Mouse (Mus musculus) neural tube, embryonic 14.5 days (tissue): ENCODE data around the gene Add1. TPM values are rescaled to one million over a fixed set of nuclear protein-coding genes. Genes with fewer than 3 reads are reported as not detected.

ENCODE experiments used
- ATAC-seq: fragments of 200-750 bp; cut with Nextera tagmentation; 2 replicates; pipeline ENCODE4 v1.8.0; 2017; ENCODE audit warnings: low read depth, mild to moderate bottlenecking, moderate TSS enrichment, moderate library complexity
- H3K27ac ChIP-seq: fragments of 300-500 bp; sonication (generic); 2 replicates; pipeline ENCODE4 v1.5.1; 2014; ENCODE audit warnings: low read depth, mild to moderate bottlenecking, control low read depth, low read length, moderate library complexity, mixed read lengths
- H3K27me3 ChIP-seq: fragments of 300-500 bp; sonication (generic); 2 replicates; pipeline ENCODE4 v1.6.1; 2014; ENCODE audit warnings: low read length; ENCODE audit not compliant: control insufficient read depth, insufficient read depth
- H3K36me3 ChIP-seq: fragments of 300-500 bp; sonication (generic); 2 replicates; pipeline ENCODE4 v1.6.1; 2014; ENCODE audit warnings: low read length, mixed read lengths; ENCODE audit not compliant: control insufficient read depth, insufficient read depth
- H3K4me1 ChIP-seq: fragments of 300-500 bp; sonication (generic); 2 replicates; pipeline ENCODE4 v1.6.1; 2014; ENCODE audit warnings: low read length; ENCODE audit not compliant: control insufficient read depth, insufficient read depth
- H3K4me2 ChIP-seq: fragments of 300-500 bp; sonication (generic); 2 replicates; pipeline ENCODE4 v1.6.1; 2014; ENCODE audit warnings: mild to moderate bottlenecking, low read depth, low read length, control low read depth
- H3K4me3 ChIP-seq: fragments of 300-500 bp; sonication (generic); 2 replicates; pipeline ENCODE4 v1.5.1; 2014; ENCODE audit warnings: low read depth, low read length, control low read depth, mixed read lengths
- H3K9ac ChIP-seq: fragments of 300-500 bp; sonication (generic); replicated peaks from 2 replicates; pipeline ENCODE4 v1.6.1; 2014; ENCODE audit warnings: low read depth, mild to moderate bottlenecking, control low read depth, low read length, mixed read lengths
- H3K9me3 ChIP-seq: fragments of 300-500 bp; sonication (generic); 2 replicates; pipeline ENCODE4 v1.6.1; 2016; ENCODE audit warnings: low read length; ENCODE audit not compliant: control insufficient read depth
- WGBS: fragments of 180-500 bp; shearing (Covaris S2); extraction: QIAGEN DNeasy Blood & Tissue Kit; methylation state at CpG from one replicate; pipeline ENCODE4 v1.1.7; 2014; 5-methylcytosine and 5-hydroxymethylcytosine counted together
- polyA plus RNA-seq: library from polyadenylated mRNA; unstranded; fragments of >200 nt; fragmentation: Nextera tagmentation; extraction: Ambion mirVana; gene quantifications from 2 replicates; pipeline ENCODE4 v1.2.1, GENCODE M21; 2014

The Add1 gene
- polyA plus RNA-seq, 1 experiment from 2014 or later = 213 TPM

- 71% methylated on average over 5 of the region's 5 CpGs for WGBS
- Histone ChIP-seq H3K9me3 (no peaks in the 10 kb centered on the region), H3K36me3 (peaks cover 64% of the 10 kb centered on the region), H3K4me3 (no peak overlapping the region), H3K4me1 (no peaks in the 10 kb centered on the region), H3K4me2 (no peak overlapping the region), H3K9ac (no peak overlapping the region), H3K27me3 (no peaks in the 10 kb centered on the region), H3K27ac (no peak overlapping the region)
- ATAC-seq = peak; percentile 76; the same call in 1 of the 2 replicates
These were observed 69.5 kb downstream of the Add1 start for GRCm38 (mm10) chr5:34642932-34643331.

GRCm38 (mm10) chr5:34647581-34647980 lies 74.1 kb downstream of the Add1 start:
- WGBS = 49% methylated on average over 4 of the region's 4 CpGs

GRCm38 (mm10) chr5:34652961-34653360 lies 79.5 kb downstream of the Add1 start:
- no peak for ATAC-seq
- H3K36me3 ChIP-seq = peaks cover 70% of the 10 kb centered on the region
- WGBS = 98% methylated on average over 5 of the region's 5 CpGs
- no peak overlapping the region for H3K9ac ChIP-seq
- H3K27me3 ChIP-seq = no peaks in the 10 kb centered on the region
- no peak overlapping the region for H3K4me3 ChIP-seq
- no peaks in the 10 kb centered on the region for H3K4me1 ChIP-seq
- H3K27ac ChIP-seq = no peak overlapping the region
- H3K4me2 ChIP-seq = no peak overlapping the region
- H3K9me3 ChIP-seq = no peaks in the 10 kb centered on the region

More at GRCm38 (mm10) chr5:34647581-34647980, 74.1 kb downstream of the Add1 start:
- H3K4me3 ChIP-seq = no peak overlapping the region
- no peaks in the 10 kb centered on the region for H3K4me1 ChIP-seq
- no peaks in the 10 kb centered on the region for H3K9me3 ChIP-seq
- H3K27ac ChIP-seq = no peak overlapping the region
- no peak for ATAC-seq
- no peak overlapping the region for H3K9ac ChIP-seq
- no peaks in the 10 kb centered on the region for H3K27me3 ChIP-seq
- peaks cover 86% of the 10 kb centered on the region for H3K36me3 ChIP-seq
- H3K4me2 ChIP-seq = no peak overlapping the region

- Histone ChIP-seq H3K36me3 (peaks cover 56% of the 10 kb centered on the region), H3K27ac (no peak overlapping the region), H3K4me1 (peaks cover 8% of the 10 kb centered on the region), H3K9ac (no peak overlapping the region), H3K27me3 (no peaks in the 10 kb centered on the region), H3K4me2 (no peak overlapping the region), H3K4me3 (no peak overlapping the region), H3K9me3 (no peaks in the 10 kb centered on the region)
- 89% methylated on average over 9 of the region's 9 CpGs for WGBS
- ATAC-seq = no peak
These were observed 81.4 kb downstream of the Add1 start for GRCm38 (mm10) chr5:34654881-34655280.

GRCm38 (mm10) chr5:34657556-34657955 lies 84.1 kb downstream of the Add1 start:
- no peaks in the 10 kb centered on the region for H3K27me3 ChIP-seq
- no peak for ATAC-seq
- H3K4me2 ChIP-seq = no peak overlapping the region
- H3K4me3 ChIP-seq = no peak overlapping the region
- peaks cover 8% of the 10 kb centered on the region for H3K4me1 ChIP-seq
- H3K9me3 ChIP-seq = no peaks in the 10 kb centered on the region
- H3K36me3 ChIP-seq = peaks cover 29% of the 10 kb centered on the region
- WGBS = 94% methylated on average over 8 of the region's 8 CpGs
- no peak overlapping the region for H3K9ac ChIP-seq
- H3K27ac ChIP-seq = no peak overlapping the region

- Histone ChIP-seq H3K36me3 (peaks cover 14% of the 10 kb centered on the region), H3K4me2 (peak within 1 kb of the TSS; percentile 68), H3K4me1 (peaks cover 8% of the 10 kb centered on the region), H3K9me3 (no peaks in the 10 kb centered on the region), H3K27ac (peak within 1 kb of the TSS; percentile 81), H3K9ac (peak within 1 kb of the TSS; percentile 66), H3K27me3 (no peaks in the 10 kb centered on the region), H3K4me3 (peak within 1 kb of the TSS; percentile 71)
- peak; percentile 100 for ATAC-seq
- WGBS = under 1% methylated on average over 60 of the region's 60 CpGs
These were observed 86.5 kb downstream of the Add1 start, which contains the start of the genes Nop14 and Grk4 for GRCm38 (mm10) chr5:34659686-34660590. Nop14 (minus strand) TSS chr5:34660148. Grk4 (plus strand) TSS chr5:34660379.

GRCm38 (mm10) chr5:34660591-34661130 lies 87.2 kb downstream of the Add1 start:
- ATAC-seq = no peak
- peak overlapping the region; percentile 51 for H3K4me2 ChIP-seq
- peak overlapping the region; percentile 81 for H3K27ac ChIP-seq
- peaks cover 8% of the 10 kb centered on the region for H3K4me1 ChIP-seq
- H3K9me3 ChIP-seq = no peaks in the 10 kb centered on the region
- peaks cover 8% of the 10 kb centered on the region; the same call in 1 of the 2 replicates for H3K36me3 ChIP-seq
- no peaks in the 10 kb centered on the region for H3K27me3 ChIP-seq
- peak overlapping the region; percentile 71 for H3K4me3 ChIP-seq
- under 1% methylated on average over 57 of the region's 57 CpGs for WGBS
- peak overlapping the region; percentile 66 for H3K9ac ChIP-seq

- H3K4me3 ChIP-seq = no peak overlapping the region
- ATAC-seq = no peak
- H3K9ac ChIP-seq = no peak overlapping the region
These were observed 88.4 kb downstream of the Add1 start for GRCm38 (mm10) chr5:34661909-34662308.

GRCm38 (mm10) chr5:34663231-34663630 lies 89.8 kb downstream of the Add1 start:
- Histone ChIP-seq H3K4me1 (peaks cover 8% of the 10 kb centered on the region), H3K4me2 (no peak overlapping the region), H3K36me3 (no peaks in the 10 kb centered on the region), H3K4me3 (no peak overlapping the region), H3K27ac (no peak overlapping the region), H3K27me3 (no peaks in the 10 kb centered on the region), H3K9me3 (no peaks in the 10 kb centered on the region), H3K9ac (no peak overlapping the region)
- WGBS = 98% methylated on average over 2 of the region's 2 CpGs
- ATAC-seq = no peak

More at GRCm38 (mm10) chr5:34661909-34662308, 88.4 kb downstream of the Add1 start:
- Histone ChIP-seq H3K27me3 (no peaks in the 10 kb centered on the region), H3K4me1 (peaks cover 8% of the 10 kb centered on the region), H3K4me2 (no peak overlapping the region), H3K9me3 (no peaks in the 10 kb centered on the region), H3K27ac (no peak overlapping the region), H3K36me3 (peaks cover 4% of the 10 kb centered on the region; the same call in 1 of the 2 replicates)
- 84% methylated on average over 4 of the region's 4 CpGs for WGBS
